Mouse (Mus musculus) stomach, postnatal 0 days (tissue): ENCODE results near the gene Il15. TPM values are rescaled to one million over a fixed set of nuclear protein-coding genes. Genes with fewer than 3 reads are reported as not detected.
A peak's percentile ranks its signal among the peaks of the same experiment; 100 is the strongest.

Experiments
- ATAC-seq: fragments of 200-750 bp; cut with Nextera tagmentation; 2 replicates; pipeline ENCODE4 v1.8.0; 2017; ENCODE audit not compliant: low FRiP score, low TSS enrichment
- DNase-seq: peaks from one replicate; pipeline ENCODE4 v3.0.0-alpha.2; 2016; ENCODE audit warnings: low spot score
- H3K27ac ChIP-seq: fragments of 300-500 bp; sonication (generic); replicated peaks from 2 replicates; pipeline ENCODE4 v1.5.1; 2014; ENCODE audit warnings: mild to moderate bottlenecking, control low read depth
- H3K27me3 ChIP-seq: fragments of 300-500 bp; sonication (generic); 2 replicates; pipeline ENCODE4 v1.6.1; 2014; ENCODE audit warnings: low read length; ENCODE audit not compliant: control insufficient read depth, insufficient read depth
- H3K36me3 ChIP-seq: fragments of 300-500 bp; sonication (generic); 2 replicates; pipeline ENCODE4 v1.6.1; 2014; ENCODE audit warnings: low read length, mixed read lengths; ENCODE audit not compliant: control insufficient read depth, insufficient read depth
- H3K4me1 ChIP-seq: fragments of 300-500 bp; sonication (generic); replicated peaks from 2 replicates; pipeline ENCODE4 v1.6.1; 2014; ENCODE audit warnings: antibody characterized with exemption; ENCODE audit not compliant: control insufficient read depth, insufficient read depth
- H3K4me2 ChIP-seq: fragments of 300-500 bp; sonication (generic); replicated peaks from 2 replicates; pipeline ENCODE4 v1.6.1; 2014; ENCODE audit warnings: low read depth, mild to moderate bottlenecking, control low read depth, moderate library complexity
- H3K4me3 ChIP-seq: fragments of 300-500 bp; sonication (generic); 2 replicates; pipeline ENCODE4 v1.5.1; 2014; ENCODE audit warnings: low read depth, low read length, control low read depth
- H3K9ac ChIP-seq: fragments of 300-500 bp; sonication (generic); 2 replicates; pipeline ENCODE4 v1.6.1; 2014; ENCODE audit warnings: mild to moderate bottlenecking, low read length, control low read depth, mixed read lengths
- H3K9me3 ChIP-seq: fragments of 300-500 bp; sonication (generic); 2 replicates; pipeline ENCODE4 v1.6.1; 2016; ENCODE audit warnings: low read length; ENCODE audit not compliant: control insufficient read depth
- CTCF ChIP-seq: IDR thresholded peaks from 2 replicates; pipeline ENCODE4 v1.5.1; 2016; ENCODE audit warnings: antibody characterized with exemption, low read depth, mild to moderate bottlenecking, moderate library complexity
- EP300 ChIP-seq: optimal IDR thresholded peaks from 2 replicates; pipeline ENCODE3; 2016; ENCODE audit warnings: antibody characterized with exemption
- WGBS: fragments of 180-500 bp; shearing (Covaris S2); extraction: QIAGEN DNeasy Blood & Tissue Kit; methylation state at CpG from one replicate; pipeline ENCODE4 v1.1.7; 2014; 5-methylcytosine and 5-hydroxymethylcytosine counted together
- polyA plus RNA-seq: library from polyadenylated mRNA; unstranded; fragments of >200 nt; fragmentation: Nextera tagmentation; extraction: Ambion mirVana; gene quantifications from 2 replicates; pipeline ENCODE4 v1.2.1, GENCODE M21; 2015

Gene Il15
- polyA plus RNA-seq, 1 experiment from 2014 or later: 8.2 TPM

DNA sequence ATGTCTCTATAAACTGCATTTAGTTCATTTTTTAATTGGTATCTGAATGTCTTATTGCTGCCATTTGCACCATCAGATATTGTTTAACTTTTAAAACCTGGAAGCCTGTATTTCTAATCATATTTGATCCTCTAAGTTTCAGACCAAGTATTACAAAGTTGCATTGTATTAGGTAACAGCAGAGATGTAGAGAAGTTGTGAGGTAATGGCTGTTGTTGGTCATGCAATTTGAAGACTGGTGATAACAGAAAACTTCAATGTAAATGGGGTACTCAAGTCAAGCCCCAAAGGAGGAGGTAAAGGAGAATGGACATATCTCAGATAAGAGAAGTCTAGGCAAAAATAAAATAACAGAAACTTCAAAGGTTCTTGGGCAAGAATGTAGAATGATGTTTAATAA lies 11.8 kb downstream of the Il15 start:
- DNase-seq (no peak), ATAC-seq (no peak)
- no peak overlapping the region for H3K27ac ChIP-seq
- H3K4me3 ChIP-seq: no peak overlapping the region
- H3K27me3 ChIP-seq: no peaks in the 10 kb centered on the region
- H3K9ac ChIP-seq: no peak overlapping the region
- H3K36me3 ChIP-seq: no peaks in the 10 kb centered on the region
- no peaks in the 10 kb centered on the region for H3K4me1 ChIP-seq
- no peak overlapping the region for H3K4me2 ChIP-seq
- no peaks in the 10 kb centered on the region for H3K9me3 ChIP-seq
- TF ChIP-seq CTCF (no peak), EP300 (no peak)

DNA sequence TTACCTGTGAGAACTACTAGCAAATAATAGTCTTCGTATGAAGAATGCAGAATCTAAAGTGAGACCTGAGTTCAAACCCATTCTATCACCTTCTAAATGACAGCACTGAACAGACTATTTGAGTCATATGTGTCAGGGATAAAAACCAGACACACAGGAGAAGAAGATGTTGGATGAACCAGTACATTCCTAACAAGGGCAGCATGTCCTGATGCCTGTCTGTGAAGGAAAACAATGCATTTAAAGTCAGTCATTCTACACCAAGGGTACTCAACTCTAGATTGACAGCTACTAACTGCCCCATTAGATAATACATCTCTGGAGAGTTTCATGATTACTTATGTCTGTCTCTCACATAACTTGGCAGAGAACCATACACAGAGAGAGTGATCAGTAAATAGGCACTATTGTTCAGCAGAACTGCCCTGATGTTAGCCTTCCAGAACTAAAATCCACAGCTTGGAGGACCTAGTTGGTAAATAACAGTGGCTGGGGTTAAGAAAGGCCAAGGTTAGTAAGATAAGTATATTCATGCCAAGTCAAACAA lies 14.6 kb downstream of the Il15 start:
- H3K27me3 ChIP-seq: no peaks in the 10 kb centered on the region
- no peaks in the 10 kb centered on the region for H3K4me1 ChIP-seq
- DNase-seq (no peak), ATAC-seq (no peak)
- no peaks in the 10 kb centered on the region for H3K9me3 ChIP-seq
- TF ChIP-seq CTCF: no peak
- TF ChIP-seq EP300: no peak
- H3K27ac ChIP-seq: no peak overlapping the region
- H3K4me3 ChIP-seq: no peak overlapping the region
- no peaks in the 10 kb centered on the region for H3K36me3 ChIP-seq
- no peak overlapping the region for H3K4me2 ChIP-seq
- no peak overlapping the region for H3K9ac ChIP-seq
- WGBS: 58% methylated on average over 1 of the region's 1 CpGs

DNA sequence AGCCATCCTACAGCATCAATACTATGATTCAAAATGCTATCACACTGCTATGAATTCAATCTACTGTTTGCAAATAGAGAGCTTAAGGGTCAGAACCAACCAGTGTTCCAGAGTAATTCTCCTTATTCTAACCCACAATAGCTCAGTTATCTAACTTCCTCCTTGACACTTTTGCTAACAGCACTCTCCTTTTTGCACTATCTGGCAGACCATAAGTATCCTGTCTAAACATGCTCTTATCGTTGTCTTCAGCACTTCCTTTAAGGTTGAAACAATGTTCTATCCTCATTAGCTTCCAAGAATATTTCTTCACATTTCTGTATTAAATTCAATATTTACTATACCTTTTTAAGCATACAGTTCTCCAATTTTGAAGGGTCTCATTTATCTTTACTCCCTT lies 15.4 kb downstream of the Il15 start:
- Histone ChIP-seq H3K9me3 (no peaks in the 10 kb centered on the region), H3K4me2 (no peak overlapping the region), H3K36me3 (no peaks in the 10 kb centered on the region), H3K4me1 (no peaks in the 10 kb centered on the region), H3K4me3 (no peak overlapping the region), H3K27me3 (no peaks in the 10 kb centered on the region), H3K27ac (no peak overlapping the region), H3K9ac (no peak overlapping the region)
- DNase-seq (no peak), ATAC-seq (no peak)
- WGBS: 22% methylated on average over 1 of the region's 1 CpGs
- TF ChIP-seq CTCF: no peak
- TF ChIP-seq EP300: no peak

DNA sequence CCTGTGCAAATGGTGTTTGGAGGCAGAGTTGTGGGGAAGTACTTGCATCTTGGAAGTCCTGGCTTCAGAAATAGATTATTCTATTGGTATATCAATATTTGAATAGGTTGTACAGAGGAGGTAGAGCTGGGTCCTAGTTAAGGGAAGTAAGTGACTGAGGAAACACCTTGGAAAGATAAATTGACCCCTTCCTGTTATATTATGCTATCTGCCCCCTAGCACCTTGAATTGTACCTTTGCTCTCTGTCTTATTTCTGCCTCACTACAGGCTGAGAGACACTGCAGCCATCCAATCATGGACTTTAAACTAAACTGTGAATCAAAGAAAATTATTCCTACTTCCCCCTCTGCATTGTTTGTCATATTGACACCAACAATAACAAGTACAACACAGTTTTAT lies 17.2 kb downstream of the Il15 start:
- Histone ChIP-seq H3K9ac (no peak overlapping the region), H3K36me3 (no peaks in the 10 kb centered on the region), H3K4me3 (no peak overlapping the region), H3K4me1 (no peaks in the 10 kb centered on the region), H3K27me3 (no peaks in the 10 kb centered on the region), H3K9me3 (no peaks in the 10 kb centered on the region), H3K4me2 (no peak overlapping the region), H3K27ac (no peak overlapping the region)
- DNase-seq (no peak), ATAC-seq (no peak)
- TF ChIP-seq CTCF (no peak), EP300 (no peak)

DNA sequence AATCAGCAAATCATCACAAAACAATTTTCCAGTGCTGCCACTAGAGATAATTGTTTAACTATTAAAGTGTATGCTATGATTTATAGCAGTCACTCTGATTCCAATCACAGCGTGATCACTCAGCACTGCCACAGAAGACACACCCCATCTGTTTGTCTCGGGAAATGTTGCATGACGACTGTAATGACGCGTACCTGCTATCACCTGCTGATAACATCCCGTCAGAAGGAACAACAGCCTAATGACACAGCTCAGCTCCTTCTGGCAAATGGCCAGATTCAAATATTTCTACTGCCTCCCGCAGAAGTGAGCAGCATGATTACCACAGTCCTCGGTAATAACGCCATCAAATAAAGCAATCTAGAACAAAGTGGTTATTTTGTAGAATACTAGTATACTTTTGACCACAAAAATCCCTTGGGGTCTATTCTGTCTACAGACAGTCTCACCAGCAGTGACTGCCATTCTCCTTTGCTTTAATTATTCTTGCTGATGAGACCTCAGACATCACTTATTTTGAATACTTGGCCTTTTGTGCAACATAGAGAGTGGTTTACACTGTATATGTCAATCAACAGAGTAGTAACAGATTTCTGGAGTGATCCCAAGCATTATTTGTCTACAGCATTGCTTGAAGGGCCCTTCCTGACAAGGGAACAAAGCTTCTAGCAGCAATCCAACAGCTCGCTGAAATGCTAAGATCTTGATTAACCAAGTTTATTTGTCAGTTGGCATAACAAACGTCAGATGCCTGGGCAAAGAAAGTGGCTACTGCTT lies 18.4 kb downstream of the Il15 start:
- TF ChIP-seq CTCF: no peak
- TF ChIP-seq EP300: no peak
- DNase-seq (peak; percentile 21), ATAC-seq (peak; percentile 81)
- Histone ChIP-seq H3K27me3 (no peaks in the 10 kb centered on the region), H3K4me3 (no peak overlapping the region), H3K4me1 (no peaks in the 10 kb centered on the region), H3K9ac (no peak overlapping the region), H3K36me3 (no peaks in the 10 kb centered on the region), H3K4me2 (no peak overlapping the region), H3K27ac (no peak overlapping the region), H3K9me3 (no peaks in the 10 kb centered on the region)
- WGBS: 31% methylated on average over 11 of the region's 11 CpGs

DNA sequence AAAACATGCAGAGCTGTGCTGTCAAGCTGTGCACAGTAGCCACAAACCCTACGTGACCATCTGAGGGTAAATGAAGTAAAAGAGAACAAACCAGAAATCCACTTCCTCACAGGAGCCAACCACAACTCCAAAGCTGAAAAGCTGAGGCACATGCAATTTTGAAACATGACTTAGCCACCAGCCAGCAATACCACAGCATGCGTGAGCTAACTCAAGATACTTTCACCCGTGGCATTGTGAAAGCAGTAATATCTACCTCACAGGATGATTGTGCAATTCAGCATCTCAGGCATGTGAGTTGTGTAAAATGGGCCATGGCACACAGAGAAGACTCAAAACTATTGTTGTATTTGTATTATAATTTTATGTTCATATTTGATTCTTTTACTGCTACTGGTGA lies 19.7 kb downstream of the Il15 start:
- Histone ChIP-seq H3K4me3 (no peak overlapping the region), H3K4me1 (no peaks in the 10 kb centered on the region), H3K9ac (no peak overlapping the region), H3K27ac (no peak overlapping the region), H3K4me2 (no peak overlapping the region), H3K27me3 (no peaks in the 10 kb centered on the region), H3K36me3 (no peaks in the 10 kb centered on the region), H3K9me3 (no peaks in the 10 kb centered on the region)
- ATAC-seq: no peak
- TF ChIP-seq EP300: no peak
- no peak for TF ChIP-seq CTCF
- DNase-seq: no peak
- 73% methylated on average over 3 of the region's 3 CpGs for WGBS
